Mouse (Mus musculus): ENCODE results near the gene Asic3. TPM values are rescaled to one million over a fixed set of nuclear protein-coding genes. Genes with fewer than 3 reads are reported as not detected.
A peak's percentile ranks its signal among the peaks of the same experiment; 100 is the strongest.

The Asic3 gene
- total and polyA plus RNA-seq, 3 experiments = 0.25 to 1.1 TPM; not detected in 1

GRCm38 (mm10) chr5:24420381-24420780 is 7.2 kb downstream of the Asic3 start:
- Histone ChIP-seq H3K27ac (ENCODE audit: insufficient read depth, low read depth) (no peak overlapping the region), H3K4me3 (replicated peaks in 1 of 3; ENCODE audit: low read depth in 2 of 3, low read length in 2 of 3, poor library complexity in 1 of 3) (no peak overlapping the region), H3K4me2 (ENCODE audit: insufficient read depth, low read depth, poor library complexity, severe bottlenecking) (no peak overlapping the region), H3K4me1 (ENCODE audit: control insufficient read depth in 1 of 2, insufficient read depth in 2 of 2) (peaks cover 2 to 14% of the 10 kb centered on the region in 2 experiments; a peak in 2 of 4 replicates), H3K9ac (ENCODE audit: insufficient read depth, low read depth) (no peak overlapping the region), H3K36me3 (replicated peaks in 1 of 2; ENCODE audit: control insufficient read depth in 1 of 2, insufficient read depth in 1 of 2, low read length in 1 of 2) (peaks cover 14 to 53% of the 10 kb centered on the region in 2 experiments), H3K79me2 (replicated peaks; ENCODE audit: control insufficient read depth, extremely low read depth, insufficient read depth, poor library complexity, severe bottlenecking) (no peaks in the 10 kb centered on the region), H3K27me3 (replicated peaks) (no peaks in the 10 kb centered on the region), H3K9me3 (replicated peaks; ENCODE audit: low read length) (no peaks in the 10 kb centered on the region)
- dilution Hi-C loops (cut with MboI; ENCODE audit: extremely low pct_ligation_motif_present, extremely low pct_unique_long_range_greater_than_20kb, low sequenced_read_pairs) = no loop called here
- TF ChIP-seq SMC3 (IDR thresholded peaks at IDR 0.05; ENCODE audit: low read depth, low read length) (no peak), MAZ (IDR thresholded peaks at IDR 0.05; ENCODE audit: low read depth, low read length) (no peak), ZMIZ1 (IDR thresholded peaks at IDR 0.05; ENCODE audit: low read depth, low read length) (no peak), MEF2A (IDR thresholded peaks at IDR 0.05; ENCODE audit: borderline replicate concordance, low read depth, low read length) (no peak), BHLHE40 (IDR thresholded peaks at IDR 0.05; ENCODE audit: low read depth, low read length) (no peak), ZKSCAN1 (IDR thresholded peaks at IDR 0.05; ENCODE audit: borderline replicate concordance, low read depth, low read length) (no peak), CHD2 (IDR thresholded peaks at IDR 0.05; ENCODE audit: low read length) (no peak), RCOR1 (conservative IDR thresholded peaks at IDR 0.05; ENCODE audit: low read depth, low read length) (no peak)
- DNase-seq (ENCODE audit: extremely low read depth) = no peak
- in situ Hi-C loops (cut with MboI; ENCODE audit: low pct_ligation_motif_present, low pct_unique_long_range_greater_than_20kb, low sequenced_read_pairs) = loop anchor here (5.0 kb wide), 1 partner anchor 37 kb away; no protein-coding TSS in a partner anchor

- H3K9me3 ChIP-seq (replicated peaks; ENCODE audit: low read length) = no peaks in the 10 kb centered on the region
- H3K27me3 ChIP-seq (replicated peaks) = no peaks in the 10 kb centered on the region
- peaks cover 16 to 41% of the 10 kb centered on the region in 2 experiments for H3K4me1 ChIP-seq (ENCODE audit: control insufficient read depth in 1 of 2, insufficient read depth in 2 of 2)
- peak; percentile 99 for DNase-seq (ENCODE audit: extremely low read depth)
- peak within 1 kb of the TSS; percentile 63 for H3K27ac ChIP-seq (ENCODE audit: insufficient read depth, low read depth)
- dilution Hi-C loops (cut with MboI; ENCODE audit: extremely low pct_ligation_motif_present, extremely low pct_unique_long_range_greater_than_20kb, low sequenced_read_pairs) (no loop called here), in situ Hi-C loops (cut with MboI; ENCODE audit: low pct_ligation_motif_present, low pct_unique_long_range_greater_than_20kb, low sequenced_read_pairs) (loop anchor here (5.0 kb wide), 1 partner anchor 34 kb away; no protein-coding TSS in a partner anchor)
- peak within 1 kb of the TSS; percentile 97 for H3K9ac ChIP-seq (ENCODE audit: insufficient read depth, low read depth)
- peaks cover 14 to 45% of the 10 kb centered on the region in 2 experiments for H3K36me3 ChIP-seq (replicated peaks in 1 of 2; ENCODE audit: control insufficient read depth in 1 of 2, insufficient read depth in 1 of 2, low read length in 1 of 2)
- H3K79me2 ChIP-seq (replicated peaks; ENCODE audit: control insufficient read depth, extremely low read depth, insufficient read depth, poor library complexity, severe bottlenecking) = peaks cover 10% of the 10 kb centered on the region; the same call in 1 of the 2 replicates
- peak within 1 kb of the TSS; percentile 68 to 94 (median 86) for H3K4me3 ChIP-seq (replicated peaks in 1 of 3; ENCODE audit: low read depth in 2 of 3, low read length in 2 of 3, poor library complexity in 1 of 3)
- H3K4me2 ChIP-seq (ENCODE audit: insufficient read depth, low read depth, poor library complexity, severe bottlenecking) = peak within 1 kb of the TSS; percentile 84
- TF ChIP-seq MAZ (IDR thresholded peaks at IDR 0.05; ENCODE audit: low read depth, low read length) (peak; percentile 52; the same call in 1 of the 2 replicates), BHLHE40 (IDR thresholded peaks at IDR 0.05; ENCODE audit: low read depth, low read length) (0 out of 2 replicates have a peak, but pooled peaks have one; percentile 31), ZC3H11A (IDR thresholded peaks at IDR 0.05; ENCODE audit: low read depth, low read length) (no peak), HCFC1 (IDR thresholded peaks at IDR 0.05; ENCODE audit: low read depth, low read length) (peak; percentile 96), SMC3 (IDR thresholded peaks at IDR 0.05; ENCODE audit: low read depth, low read length) (no peak), MYC (IDR thresholded peaks at IDR 0.05; ENCODE audit: low read depth, low read length) (peak; percentile 90), TCF12 (IDR thresholded peaks at IDR 0.05; ENCODE audit: low read depth, low read length) (peak; percentile 77), CTCF (conservative IDR thresholded peaks at IDR 0.05 in 1 of 2, IDR thresholded peaks at IDR 0.05 in 1 of 2; ENCODE audit: low read depth in 2 of 2, low read length in 2 of 2) (0 out of 4 replicates have a peak, but pooled peaks of 1 of the 2 experiments have one; percentile 7), ZMIZ1 (IDR thresholded peaks at IDR 0.05; ENCODE audit: low read depth, low read length) (peak; percentile 62), IRF4 (IDR thresholded peaks at IDR 0.05; ENCODE audit: low read depth, low read length) (peak; percentile 81), JUND (conservative IDR thresholded peaks at IDR 0.05; ENCODE audit: low read depth, low read length) (no peak), KAT2A (IDR thresholded peaks at IDR 0.05; ENCODE audit: insufficient replicate concordance, low read length) (peak; percentile 99), SIN3A (IDR thresholded peaks at IDR 0.05; ENCODE audit: low read length) (peak; percentile 93), ELF1 (IDR thresholded peaks at IDR 0.05; ENCODE audit: low read depth, low read length) (peak; percentile 86), USF2 (conservative IDR thresholded peaks at IDR 0.05; ENCODE audit: low read depth, low read length) (no peak), MXI1 (IDR thresholded peaks at IDR 0.05; ENCODE audit: low read depth, low read length) (peak; percentile 94), NRF1 (IDR thresholded peaks at IDR 0.05; ENCODE audit: low read depth, low read length) (peak; percentile 61), CHD2 (IDR thresholded peaks at IDR 0.05; ENCODE audit: low read length) (peak; percentile 74), POLR2A (IDR thresholded peaks at IDR 0.05; ENCODE audit: low read depth, low read length) (peak; percentile 73), TBP (conservative IDR thresholded peaks at IDR 0.05; ENCODE audit: low read depth, low read length) (peak; percentile 77), ZKSCAN1 (IDR thresholded peaks at IDR 0.05; ENCODE audit: borderline replicate concordance, low read depth, low read length) (no peak; the same call in 1 of the 2 replicates), GABPA (IDR thresholded peaks at IDR 0.05; ENCODE audit: insufficient replicate concordance, low read depth, low read length) (peak; percentile 75; the same call in 1 of the 2 replicates), MAFK (IDR thresholded peaks at IDR 0.05; ENCODE audit: insufficient replicate concordance, low read length) (no peak), POLR2AphosphoS2 (IDR thresholded peaks at IDR 0.05; ENCODE audit: low read depth, low read length) (no peak), PAX5 (IDR thresholded peaks at IDR 0.05; ENCODE audit: low read length) (no peak), MAX (IDR thresholded peaks at IDR 0.05; ENCODE audit: low read length) (peak; percentile 80), NELFE (IDR thresholded peaks at IDR 0.05; ENCODE audit: low read depth, low read length) (peak; percentile 66; the same call in 1 of the 2 replicates)
These were observed 10.2 kb downstream of the Asic3 start, which contains the start of the genes Cdk5 and Slc4a2 for GRCm38 (mm10) chr5:24423129-24424003. Gene Cdk5, minus strand, starts transcription at chr5:24423530. Gene Slc4a2, plus strand, starts transcription at chr5:24423837.

Measured in CH12.LX (cell line).